Mouse (Mus musculus) retina, postnatal 1 day (tissue): Measurements from ENCODE around the gene Wipi2.

Experiments used
- DNase-seq: peaks from one replicate; pipeline ENCODE4 v3.0.0-alpha.2; 2012

The Wipi2 gene

DNA sequence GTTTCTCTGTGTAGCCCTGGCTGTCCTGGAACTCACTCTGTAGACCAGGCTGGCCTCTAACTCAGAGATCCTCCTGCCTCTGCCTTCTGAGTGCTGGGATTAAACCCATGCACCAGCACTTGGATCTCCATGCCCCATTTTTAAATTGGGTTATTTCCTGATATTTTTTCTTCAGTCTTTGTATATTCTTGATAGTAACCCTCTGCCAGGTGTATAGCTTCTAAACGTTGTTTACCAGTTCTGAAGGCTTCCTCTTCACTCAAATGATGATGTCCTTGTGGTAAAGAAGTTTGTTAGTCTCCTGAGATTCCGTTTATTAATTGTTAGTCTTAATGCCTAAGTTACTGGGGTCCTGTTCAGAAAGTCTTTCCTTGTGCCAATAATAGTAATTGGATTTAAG, at the start of gene Wipi2:
TSS of gene Wipi2 (plus strand) at position 301 of the 400 bp plus-strand sequence.
- DNase-seq: no peak

DNA sequence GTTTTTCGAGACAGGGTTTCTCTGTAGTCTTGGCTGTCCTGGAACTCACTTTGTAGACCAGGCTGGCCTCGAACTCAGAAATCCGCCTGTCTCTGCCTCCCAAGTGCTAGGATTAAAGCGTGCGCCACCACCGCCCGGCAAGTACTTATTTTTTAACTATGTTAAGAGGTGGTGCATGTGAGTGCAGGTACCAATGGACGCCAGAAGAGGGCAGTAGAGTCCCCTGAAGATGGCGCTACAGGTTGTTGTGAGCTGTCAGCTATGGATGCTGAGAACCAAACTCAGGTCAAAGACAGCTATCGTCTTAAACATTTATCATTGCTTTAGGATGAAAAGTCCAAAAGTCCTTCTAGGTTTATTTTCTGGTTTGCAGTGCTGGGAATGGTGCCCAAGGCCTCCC, 49.3 kb upstream of the Wipi2 start:
- no peak for DNase-seq

DNA sequence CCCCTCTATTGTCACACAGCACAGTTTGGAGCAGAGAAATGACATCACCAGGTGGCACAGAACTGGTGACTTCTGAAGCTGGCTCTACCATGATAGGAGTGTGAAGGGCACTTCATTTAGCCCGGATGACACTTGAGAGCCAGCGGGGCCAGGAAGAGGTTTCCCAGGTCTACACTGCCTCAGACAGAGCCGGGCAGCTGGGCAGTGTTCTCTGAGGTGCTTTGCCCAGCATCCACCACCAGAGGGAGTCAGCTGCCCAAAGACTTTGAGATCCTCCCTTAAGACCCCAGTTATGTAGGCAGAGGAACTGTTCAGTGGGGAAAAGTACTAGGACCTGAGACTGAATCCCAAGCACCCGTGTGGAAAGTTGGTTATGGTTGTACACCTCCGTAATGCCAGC, 46.0 kb upstream of the Wipi2 start:
- DNase-seq: peak; percentile 86

DNA sequence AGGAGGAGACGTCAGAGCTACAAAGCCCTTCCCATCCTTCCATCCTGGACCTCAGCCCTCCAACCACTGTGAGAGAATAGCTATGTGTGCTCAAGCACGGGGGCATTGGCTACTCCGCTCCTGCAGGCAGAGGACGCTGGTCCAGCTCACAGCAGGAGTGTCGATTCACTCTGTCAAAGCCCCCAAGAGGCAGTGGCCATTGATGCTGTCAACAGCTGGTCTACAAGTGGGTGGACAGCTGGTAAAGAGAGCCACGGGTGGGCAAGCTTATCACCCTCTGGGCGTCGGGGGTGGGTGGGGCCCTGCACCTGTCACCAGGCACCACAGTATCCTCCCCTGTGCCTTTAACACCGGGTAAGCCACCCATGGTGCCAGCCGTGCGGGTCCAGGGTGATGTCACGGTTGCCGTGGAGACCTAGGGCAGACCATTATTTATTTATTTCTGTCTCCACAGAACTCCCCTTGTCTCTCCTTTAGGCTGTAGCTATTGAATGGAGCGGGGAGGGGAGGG, 43.8 kb upstream of the Wipi2 start:
- DNase-seq: peak; percentile 89

DNA sequence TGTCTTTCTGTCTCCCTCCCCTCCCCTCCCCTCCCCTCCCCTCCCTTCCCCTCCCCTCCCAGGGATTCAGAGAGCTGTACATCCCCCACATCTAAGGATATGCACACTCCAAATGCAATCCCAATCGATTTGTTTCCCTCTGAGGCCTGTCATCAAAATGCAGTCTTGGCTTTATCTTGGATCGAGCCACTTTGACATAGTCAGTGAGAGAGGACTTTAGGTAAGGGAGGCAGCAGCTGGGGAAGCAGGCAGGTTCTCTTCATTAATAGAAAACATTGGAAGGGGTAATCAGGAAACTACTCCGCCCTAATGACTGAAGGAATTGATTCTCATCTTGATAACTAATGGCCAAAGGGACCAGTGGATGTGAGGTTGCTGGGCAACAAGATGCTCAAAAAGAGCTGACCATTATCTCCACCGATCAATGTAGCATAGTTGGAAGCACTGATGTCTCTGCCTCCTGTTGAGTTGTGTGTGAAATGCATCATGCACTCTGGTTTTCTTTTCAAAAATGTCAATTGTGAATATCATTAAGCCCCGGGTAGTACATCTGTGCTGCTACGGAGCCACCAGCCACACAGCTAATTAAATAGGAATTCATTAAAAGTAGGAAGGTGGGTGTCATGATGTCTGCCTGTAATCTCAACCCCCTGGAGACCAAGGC, 36.4 kb upstream of the Wipi2 start:
- DNase-seq: no peak

DNA sequence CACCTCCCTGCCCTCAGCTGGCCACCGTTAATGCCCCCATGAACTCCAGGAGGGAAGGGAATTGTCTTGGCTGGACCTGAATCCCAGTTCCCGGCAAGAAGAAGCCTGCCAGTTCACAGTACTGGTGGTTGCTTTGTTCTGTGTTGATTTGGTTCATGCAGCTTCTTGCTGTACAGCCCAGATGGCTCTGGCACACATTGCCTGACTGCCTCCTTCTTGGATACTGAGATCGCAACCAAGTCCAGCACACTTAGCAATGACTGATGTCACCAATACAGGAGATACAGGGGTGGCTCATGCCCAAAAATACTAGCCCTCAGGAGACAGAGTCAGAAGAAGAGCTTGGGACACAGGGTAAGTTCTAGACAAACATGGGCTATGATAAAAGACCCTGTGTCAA, 31.8 kb upstream of the Wipi2 start:
- no peak for DNase-seq

DNA sequence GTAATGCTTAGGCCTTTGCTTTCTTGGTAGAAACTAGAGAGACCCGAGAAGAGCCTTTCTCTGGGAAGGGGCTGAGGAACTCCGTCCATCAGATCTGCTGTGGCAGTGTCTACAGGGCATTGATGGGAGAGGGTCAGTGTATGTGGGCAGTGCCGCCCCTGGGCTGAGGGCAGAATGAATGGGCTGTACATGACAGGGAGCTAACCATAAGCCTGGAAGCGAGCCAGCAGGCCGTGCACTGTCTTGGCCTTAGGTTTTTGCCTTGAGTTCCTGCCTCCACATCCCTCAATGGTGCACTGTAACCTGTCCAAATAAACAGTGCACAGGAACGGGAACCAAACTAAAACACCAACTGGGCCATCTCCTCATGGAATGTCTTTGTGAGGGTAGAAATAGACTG, 30.8 kb upstream of the Wipi2 start:
- no peak for DNase-seq

DNA sequence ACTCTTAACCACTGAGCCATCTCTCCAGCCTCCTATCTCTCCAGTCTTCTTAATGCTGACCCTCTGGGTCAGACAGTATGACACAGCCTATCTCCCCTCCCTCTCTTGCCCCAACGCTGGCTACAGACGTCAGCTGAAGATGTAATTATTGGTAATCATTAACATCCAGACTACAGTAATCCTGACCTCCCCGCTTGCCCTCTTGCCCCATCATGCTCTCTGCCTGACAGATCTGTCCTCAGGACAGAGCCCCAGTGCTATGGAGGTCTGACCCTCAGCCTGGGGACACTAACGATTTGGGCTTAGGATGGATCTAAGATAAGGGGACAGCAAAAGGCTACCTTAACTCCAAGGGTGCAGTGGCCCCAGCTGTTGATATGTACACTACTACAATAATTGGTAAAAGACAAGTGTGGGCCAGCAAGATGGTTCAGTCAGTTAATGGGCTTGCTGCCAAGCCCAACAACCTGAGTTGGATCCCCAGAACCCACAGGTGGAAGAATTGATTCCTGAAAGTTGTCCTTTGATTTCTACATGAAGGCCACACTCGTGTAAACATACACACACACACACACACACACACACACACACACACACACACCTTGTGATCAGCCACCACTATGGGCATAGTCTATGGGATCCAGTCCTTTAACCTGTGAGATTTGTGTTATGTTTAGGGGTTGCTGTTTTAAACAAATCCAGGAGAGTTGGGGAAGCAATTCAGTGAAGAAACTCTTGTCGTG, 29.7 kb upstream of the Wipi2 start:
- DNase-seq: no peak

DNA sequence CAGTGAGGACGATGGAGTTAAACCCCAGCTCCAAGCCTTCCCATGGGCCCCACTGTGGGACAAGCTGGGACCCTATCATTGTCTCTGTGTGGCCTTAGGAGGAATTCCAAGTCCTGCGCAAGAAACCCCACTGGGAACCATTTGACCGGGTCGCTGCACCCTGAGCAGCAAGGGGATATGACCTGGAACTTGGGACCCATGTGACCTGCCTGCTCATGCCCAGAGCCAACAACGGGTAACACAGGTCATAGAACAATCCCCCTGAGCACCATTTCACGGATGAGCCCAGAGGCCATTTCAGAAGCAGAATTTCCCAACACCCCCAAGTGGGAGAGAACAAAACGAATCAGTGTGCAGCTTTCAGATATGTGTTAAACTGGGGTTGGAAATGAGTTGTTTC, 23.1 kb upstream of the Wipi2 start:
- no peak for DNase-seq

DNA sequence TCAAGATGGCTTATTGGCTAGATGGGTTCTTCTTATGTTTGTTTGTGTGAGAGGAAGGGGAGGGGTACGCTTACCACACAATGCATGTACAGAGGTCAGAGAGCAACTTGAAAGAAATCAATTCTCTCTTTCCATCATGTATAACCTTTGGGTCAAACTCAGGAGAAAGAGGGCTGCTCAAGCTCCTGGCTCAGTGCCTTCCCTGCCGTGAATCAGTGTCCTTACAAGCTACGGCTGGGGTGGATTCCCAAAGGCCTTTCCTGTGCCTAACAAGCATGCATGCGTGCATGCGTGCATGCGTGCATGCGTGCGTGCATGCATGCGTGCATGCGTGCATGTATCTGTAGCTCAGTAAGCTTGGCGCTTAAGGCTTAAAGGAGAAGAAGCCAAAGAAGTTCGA, 22.2 kb upstream of the Wipi2 start:
- no peak for DNase-seq

DNA sequence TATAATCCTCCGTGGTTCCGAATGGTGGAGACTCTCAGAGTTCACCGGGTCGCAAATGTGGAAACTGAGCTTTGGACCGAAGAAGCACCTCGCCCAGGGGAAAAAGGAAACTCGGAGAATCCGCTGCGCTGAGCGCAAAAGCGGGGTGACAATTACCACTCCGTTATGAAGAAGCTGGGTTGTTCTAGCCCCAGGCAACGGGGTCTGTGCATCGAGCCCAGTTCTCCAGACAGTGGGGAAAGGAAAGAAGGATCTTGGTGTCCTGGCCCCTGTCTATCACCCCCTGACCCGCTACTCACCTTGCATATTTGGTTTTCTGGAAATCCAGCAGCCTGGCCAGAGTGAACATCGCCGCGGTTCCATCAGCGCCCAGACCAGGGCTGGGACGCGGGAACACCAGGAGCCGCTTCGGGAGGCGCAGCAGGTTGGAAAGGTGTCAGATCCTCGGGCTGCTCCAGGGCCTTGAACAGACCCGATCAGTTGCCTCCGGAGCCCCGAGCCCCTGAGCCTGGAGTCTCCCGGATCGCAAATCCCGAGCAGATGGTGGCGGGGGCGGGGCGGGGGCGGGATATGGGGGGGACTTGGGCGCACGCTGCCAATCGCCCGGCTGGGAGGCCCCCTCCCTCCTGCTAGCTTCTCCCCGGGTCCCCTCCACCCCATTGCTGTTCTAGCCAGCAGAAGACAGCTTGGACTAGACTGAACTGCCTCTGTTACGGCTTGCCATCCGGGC, 19.1 kb upstream of the Wipi2 start, which contains the start of gene Mmd2:
TSS of gene Mmd2 (minus strand) at position 542 of the 730 bp plus-strand sequence.
- peak; percentile 80 for DNase-seq

DNA sequence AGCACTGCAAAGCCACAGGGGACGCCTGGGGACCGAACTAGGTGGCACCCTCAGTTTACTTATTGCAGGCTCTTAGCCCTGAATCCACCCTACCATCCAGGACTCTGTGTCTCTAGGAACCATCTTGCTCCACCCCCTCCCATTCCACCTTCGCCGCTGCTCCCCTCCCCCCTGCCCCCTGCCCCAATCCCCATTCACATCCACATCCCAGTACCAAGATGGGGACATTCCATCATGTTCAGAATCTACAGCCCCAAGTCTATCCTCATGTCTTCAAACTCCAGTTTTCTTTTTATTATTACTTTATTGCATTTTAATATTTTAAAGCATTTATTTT, 18.5 kb upstream of the Wipi2 start:
- no peak for DNase-seq

DNA sequence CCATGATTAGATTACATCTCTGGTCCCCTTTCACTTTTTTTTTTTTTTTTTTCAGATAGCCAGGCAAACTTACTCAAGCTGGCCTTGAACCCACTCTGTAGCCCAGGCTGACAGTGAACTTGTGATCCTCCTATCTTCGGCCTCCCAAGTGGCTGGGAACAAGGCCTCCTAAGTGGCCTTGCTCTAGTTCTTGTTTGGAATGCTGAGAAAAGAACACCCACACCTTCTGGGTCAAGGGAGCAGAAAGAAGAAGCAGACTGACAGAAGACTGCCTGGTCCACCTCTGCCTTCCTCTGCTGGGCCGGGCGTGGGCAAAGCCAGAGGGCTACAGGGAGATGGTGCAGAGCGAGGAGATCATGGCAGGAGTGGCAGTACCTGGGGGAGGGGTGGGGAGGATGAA, 17.1 kb upstream of the Wipi2 start:
- no peak for DNase-seq

DNA sequence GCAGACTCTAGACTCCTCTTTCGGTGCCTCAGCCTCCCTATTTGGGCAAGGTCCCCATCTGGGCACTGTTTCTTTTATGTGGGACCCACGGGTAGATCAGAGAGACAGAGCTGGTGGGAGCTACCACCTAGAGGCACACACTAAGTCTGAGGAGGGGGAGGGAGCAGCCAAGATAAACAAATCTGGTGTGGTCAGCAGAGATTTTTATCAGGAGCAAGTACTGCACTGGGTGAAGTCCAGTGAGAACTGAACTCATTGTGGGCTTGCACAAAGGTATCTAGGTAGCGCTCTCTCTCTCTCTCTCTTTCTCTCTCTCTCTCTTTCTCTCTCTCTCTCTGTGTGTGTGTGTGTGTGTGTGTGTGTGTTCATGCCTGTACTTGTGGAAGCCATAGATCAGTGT, 13.0 kb upstream of the Wipi2 start:
- DNase-seq: no peak

DNA sequence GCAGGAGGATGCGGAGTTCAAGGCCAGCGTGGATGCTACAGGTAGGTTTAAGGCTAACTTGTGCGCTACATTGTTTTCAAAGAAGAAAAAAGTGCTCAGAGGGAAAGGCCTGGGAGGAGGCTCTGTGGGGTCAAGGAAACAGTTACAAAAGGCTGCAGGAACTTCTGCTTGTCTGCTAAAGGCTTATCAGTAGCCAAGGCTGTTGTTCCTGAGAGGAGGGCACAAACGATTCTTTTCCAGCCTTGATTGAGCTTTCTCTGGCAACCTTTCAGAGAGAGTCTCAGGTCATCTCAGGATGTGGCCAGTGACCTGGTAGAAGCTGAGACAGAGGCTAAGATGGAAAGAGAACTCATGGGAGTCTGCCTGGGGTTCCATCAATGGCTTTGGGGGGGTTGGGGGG, 11.9 kb upstream of the Wipi2 start:
- no peak for DNase-seq

DNA sequence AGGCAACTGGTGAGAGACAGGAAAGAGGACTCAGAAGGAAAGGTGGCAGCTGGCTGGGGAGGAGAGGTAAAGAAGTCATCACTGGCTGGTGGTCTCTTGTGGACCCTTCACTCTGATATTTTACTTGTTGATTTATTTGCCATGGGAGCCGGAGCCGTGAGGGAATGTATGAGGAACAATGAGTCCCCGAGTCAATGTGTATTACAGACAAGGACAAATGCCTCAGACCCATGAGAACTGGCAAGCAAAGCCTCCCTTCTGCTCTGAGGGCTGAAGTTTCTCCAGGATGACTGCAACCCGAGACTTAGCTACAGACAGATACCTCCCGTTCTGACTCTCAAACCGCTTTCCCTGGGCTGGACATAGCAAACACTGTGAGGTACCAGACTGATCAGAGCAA, 11.2 kb upstream of the Wipi2 start:
- no peak for DNase-seq

DNA sequence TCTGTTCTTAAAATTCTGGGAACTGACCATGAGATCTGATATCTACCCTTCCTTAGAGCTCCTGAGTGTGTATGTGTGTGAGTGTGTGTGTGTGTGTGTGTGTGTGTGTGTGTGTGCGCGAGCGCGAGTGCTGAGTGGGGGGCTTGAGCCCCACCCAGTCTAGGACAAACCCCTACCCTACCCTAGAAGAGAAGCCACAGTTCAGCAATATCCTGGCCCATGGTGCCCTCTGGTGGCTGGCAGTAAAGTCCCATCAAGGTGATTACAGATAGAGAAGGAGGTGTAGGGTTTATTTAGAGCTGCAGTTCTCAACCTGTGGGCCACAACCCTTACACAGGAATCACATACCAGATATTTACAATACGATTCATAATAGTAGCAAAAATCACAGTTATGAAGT, 7.6 kb upstream of the Wipi2 start:
- peak; percentile 69 for DNase-seq

DNA sequence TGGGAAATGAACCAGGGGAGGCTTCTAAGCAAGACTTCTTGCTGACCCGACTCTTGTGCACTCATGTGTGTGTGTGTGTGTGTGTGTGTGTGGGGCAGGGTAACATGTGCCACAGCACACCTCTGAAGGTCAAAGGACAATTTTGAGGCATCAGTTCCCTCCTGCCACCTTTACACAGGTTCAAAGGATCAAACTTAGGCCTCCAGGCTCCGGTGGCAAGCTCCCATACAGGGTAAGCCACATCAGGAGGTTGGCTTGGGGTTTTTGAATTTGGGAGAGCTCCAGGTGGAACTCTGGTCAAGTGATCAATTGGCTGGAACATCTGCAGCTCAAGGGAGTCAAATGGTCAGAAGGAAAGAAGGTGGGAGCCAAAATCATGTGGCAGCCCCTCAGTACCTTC, 6.1 kb upstream of the Wipi2 start:
- no peak for DNase-seq

DNA sequence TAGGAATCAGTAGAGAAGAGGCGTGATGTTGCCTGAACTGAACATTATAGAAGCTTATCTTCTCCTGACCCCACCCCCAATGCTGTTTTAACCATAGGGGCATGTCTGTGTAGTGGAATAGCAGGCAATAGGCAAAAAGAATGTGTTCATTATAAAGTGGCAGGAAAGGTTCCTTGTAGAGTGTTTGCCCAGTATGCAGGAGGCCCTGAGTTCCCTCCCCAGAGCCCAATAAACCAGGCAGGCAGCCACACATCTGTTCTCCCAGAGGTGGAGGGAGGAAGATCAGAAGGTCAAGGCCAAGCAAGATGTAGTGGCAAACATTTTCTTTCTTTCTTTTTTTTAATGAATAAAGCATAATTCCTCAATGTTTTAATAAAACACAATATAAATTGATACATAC, 5.4 kb upstream of the Wipi2 start:
- DNase-seq: no peak

DNA sequence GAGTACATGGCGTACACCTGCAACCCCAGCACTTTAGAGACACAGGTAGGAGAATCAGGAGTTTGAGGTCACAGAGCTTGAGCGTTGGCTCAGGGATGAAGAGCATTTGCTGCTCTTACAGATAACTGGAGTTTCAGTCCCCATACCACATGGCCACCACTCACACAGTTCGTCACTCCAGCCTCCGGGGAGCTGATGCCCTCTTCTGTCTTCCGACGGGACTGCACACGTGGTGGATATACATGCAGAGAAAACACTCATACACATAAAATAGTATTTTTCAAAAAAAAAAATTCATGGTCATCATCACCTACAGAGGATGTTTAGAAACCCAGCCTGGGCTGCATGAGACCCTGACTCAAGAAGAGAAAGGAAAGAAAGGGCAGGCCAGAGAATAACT, 4.4 kb upstream of the Wipi2 start:
- no peak for DNase-seq

DNA sequence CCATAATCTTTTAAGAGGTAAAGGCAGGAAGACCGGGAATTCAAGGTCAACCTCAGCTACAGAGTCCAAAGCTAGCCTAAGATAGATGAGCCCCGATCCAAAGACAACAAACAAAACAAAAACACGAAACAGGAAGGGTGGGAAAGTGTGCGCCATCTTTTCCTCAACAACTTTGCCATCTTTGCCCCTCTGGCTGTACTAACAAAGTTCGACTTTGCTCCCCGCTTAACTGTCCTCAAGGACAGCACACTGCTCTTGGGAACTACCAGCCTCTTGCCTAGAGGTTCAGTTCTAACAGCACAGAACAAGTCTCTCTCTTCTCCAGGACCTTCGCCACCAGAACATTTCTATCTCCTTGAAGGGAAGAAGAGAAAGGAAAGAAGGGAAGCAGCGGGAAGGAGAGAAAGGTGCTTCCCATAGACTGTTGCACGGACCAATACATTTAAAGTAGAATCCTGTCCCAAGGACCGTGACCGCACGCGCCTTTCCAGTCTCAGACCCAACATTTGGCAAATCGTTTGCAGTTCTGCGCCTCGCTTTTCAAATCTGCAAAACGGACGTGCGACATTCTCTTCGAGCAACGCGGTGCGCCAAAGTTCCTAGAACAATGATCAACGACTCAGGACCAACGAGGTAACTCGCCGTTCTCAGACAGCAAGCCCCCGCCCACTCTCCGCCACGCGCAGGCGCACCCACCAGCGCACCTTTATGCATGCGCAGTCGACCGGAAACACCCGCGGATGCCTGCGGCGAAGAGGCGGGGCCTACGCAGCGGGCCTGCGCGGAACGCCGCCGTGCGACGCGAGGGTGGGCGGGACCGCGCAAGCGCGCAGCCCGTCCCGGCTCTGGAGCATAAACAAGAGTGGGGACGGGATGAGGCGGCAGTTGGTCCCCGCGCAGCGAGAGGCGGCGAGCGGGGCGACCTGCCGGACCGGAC, 1.5 kb downstream of the Wipi2 start:
- peak; percentile 97 for DNase-seq

DNA sequence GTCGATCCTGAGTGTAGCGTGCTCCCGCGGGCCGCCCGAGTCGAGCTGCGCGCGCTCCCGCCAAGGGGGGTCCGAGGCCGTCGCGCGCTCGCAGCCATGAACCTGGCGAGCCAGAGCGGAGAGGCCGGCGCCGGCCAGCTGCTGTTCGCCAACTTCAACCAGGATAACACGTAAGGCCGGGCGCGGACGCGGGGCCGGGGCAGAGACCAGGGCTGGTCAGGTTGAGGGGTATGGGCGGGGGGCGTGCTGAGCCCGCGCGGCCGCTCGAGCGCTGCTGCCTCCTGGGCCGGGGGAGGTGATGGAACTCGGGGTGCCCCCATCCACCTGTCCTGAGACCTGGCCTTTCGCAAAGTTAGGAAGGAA, 2.1 kb downstream of the Wipi2 start:
- no peak for DNase-seq

DNA sequence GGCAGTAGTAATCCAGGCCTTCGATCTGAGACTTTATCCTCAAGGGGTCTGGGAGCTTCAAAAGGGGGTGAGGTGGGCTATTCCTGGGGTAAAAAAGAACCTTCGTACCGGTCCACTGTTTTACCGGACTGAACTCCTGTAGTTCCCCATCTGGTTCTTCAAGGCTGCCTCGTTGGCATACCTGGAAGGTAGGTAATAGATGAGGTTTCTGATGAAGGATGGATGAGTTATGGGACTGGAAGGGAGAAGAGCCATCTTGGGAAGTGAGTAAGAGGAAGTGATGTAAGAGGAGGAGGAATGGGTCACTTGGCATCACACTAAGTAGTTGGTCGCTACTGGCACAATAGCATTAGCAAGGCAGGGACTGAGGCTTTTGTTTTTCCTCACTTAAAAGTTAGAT, 2.7 kb downstream of the Wipi2 start:
- DNase-seq: peak; percentile 69
